Mouse (Mus musculus): ENCODE results near the gene Cfdp1. TPM values are rescaled to one million over a fixed set of nuclear protein-coding genes. Genes with fewer than 3 reads are reported as not detected.

Cfdp1 gene
- polyA plus RNA-seq, 1 experiment from 2014 or later, result 117 TPM

DNA sequence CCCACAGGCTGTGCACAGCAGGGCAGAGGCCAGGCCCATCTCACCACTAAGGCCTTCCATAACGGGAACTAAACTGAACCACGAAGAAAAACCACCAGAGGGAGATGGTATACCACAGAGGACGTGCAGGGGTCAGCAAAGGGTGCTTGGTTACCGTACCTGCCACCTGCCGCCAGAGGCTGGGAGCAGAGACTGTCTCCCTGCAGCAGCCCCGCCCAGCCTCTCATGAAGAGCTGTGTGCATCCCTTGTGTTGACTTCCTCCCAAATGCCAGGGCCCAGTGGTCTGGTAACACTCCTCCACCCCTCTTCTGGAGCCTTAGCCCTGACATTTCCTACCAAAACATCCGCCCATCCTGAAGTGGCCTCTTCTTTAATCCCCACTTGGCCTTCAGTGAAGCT is 114.5 kb downstream of the Cfdp1 start:
- no peak overlapping the region for H3K9ac ChIP-seq
- no peak overlapping the region for H3K4me2 ChIP-seq
- H3K9me3 ChIP-seq (replicated peaks), result no peaks in the 10 kb centered on the region
- no peaks in the 10 kb centered on the region for H3K36me3 ChIP-seq
- no peak overlapping the region for H3K4me3 ChIP-seq
- no peak for ATAC-seq (replicated peaks; ENCODE audit: insufficient number of reproducible peaks, insufficient read depth, low FRiP score, low read depth)
- 54% methylated on average over 7 of the region's 7 CpGs for WGBS
- peaks cover 82% of the 10 kb centered on the region for H3K4me1 ChIP-seq (replicated peaks)
- H3K27ac ChIP-seq, result peak overlapping the region; percentile 38; the same call in 1 of the 2 replicates
- H3K27me3 ChIP-seq, result no peaks in the 10 kb centered on the region

DNA sequence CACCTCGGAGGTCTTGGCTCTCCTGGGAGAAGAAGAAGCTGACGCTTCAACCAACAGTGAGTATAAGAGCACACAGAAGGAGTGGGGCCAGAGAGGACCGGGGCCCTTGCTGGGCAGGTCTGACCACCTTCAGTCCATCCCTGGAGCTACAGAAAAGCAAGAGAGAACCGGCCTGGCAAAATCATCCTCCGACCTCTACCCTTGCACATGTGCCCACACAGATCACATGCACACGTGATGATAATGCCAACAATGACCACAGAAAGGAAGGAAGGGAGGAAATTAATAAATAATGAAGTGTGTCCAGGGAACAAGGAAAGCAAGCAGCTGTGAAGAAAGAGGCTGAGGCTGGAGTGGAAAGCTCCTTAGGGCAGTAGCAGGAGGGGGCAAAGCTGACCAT is 115.2 kb downstream of the Cfdp1 start:
- Histone ChIP-seq H3K9ac (0 out of 2 replicates have a peak overlapping the region, but pooled peaks have one; percentile 1), H3K9me3 (replicated peaks) (no peaks in the 10 kb centered on the region), H3K4me2 (no peak overlapping the region), H3K4me3 (no peak overlapping the region), H3K27ac (peak overlapping the region; percentile 6; the same call in 1 of the 2 replicates), H3K36me3 (no peaks in the 10 kb centered on the region), H3K4me1 (replicated peaks) (peaks cover 82% of the 10 kb centered on the region), H3K27me3 (no peaks in the 10 kb centered on the region)
- 60% methylated on average over 6 of the region's 6 CpGs for WGBS
- no peak for ATAC-seq (replicated peaks; ENCODE audit: insufficient number of reproducible peaks, insufficient read depth, low FRiP score, low read depth)

DNA sequence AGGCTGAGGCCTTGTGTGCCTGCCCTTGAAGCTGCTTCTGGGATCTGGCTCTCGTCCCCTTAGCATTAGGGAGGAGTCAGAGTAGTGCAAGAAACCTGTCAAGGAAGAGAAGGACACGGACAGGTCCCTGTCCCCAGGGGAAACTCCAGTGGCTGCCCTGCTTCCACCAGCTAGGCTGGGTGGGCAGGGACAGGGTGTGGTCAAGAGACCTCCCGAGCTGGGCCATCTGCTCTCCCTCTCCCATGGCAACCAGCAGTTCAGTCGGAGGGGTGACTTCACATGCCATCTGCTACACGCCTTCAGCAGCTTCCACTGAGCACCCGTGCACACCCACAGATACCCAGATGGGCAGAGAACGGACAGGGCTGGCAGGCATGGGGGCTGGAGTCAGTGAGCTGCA is 117.8 kb downstream of the Cfdp1 start:
- Histone ChIP-seq H3K4me3 (no peak overlapping the region), H3K27ac (peak overlapping the region; percentile 92), H3K9me3 (replicated peaks) (no peaks in the 10 kb centered on the region), H3K27me3 (no peaks in the 10 kb centered on the region), H3K4me2 (no peak overlapping the region), H3K9ac (peak overlapping the region; percentile 29; the same call in 1 of the 2 replicates), H3K4me1 (replicated peaks) (peaks cover 82% of the 10 kb centered on the region), H3K36me3 (no peaks in the 10 kb centered on the region)
- WGBS, result 41% methylated on average over 7 of the region's 7 CpGs
- ATAC-seq (replicated peaks; ENCODE audit: insufficient number of reproducible peaks, insufficient read depth, low FRiP score, low read depth), result no peak

DNA sequence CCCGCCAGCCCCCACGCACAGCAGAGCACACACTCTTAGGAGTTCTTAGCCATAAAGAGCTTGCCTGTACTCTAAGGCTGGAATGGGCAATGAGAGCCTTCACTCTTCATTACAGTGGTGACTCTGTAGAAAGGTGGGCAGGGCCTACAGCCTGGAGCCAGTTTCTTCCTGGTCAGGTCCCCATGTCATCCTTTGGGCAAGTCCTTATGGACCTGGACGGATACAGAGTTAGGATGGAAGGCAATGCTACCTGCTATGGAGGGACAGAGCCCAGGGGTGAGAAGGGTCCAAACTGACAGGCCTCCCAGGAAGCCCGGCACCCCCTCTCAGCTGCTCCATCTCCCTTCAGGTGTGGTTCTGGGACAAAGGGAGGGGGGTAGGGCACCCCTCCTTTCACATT is 118.3 kb downstream of the Cfdp1 start:
- peak overlapping the region; percentile 36; the same call in 1 of the 2 replicates for H3K4me2 ChIP-seq
- peak overlapping the region; percentile 92 for H3K27ac ChIP-seq
- no peak overlapping the region for H3K9ac ChIP-seq
- peaks cover 82% of the 10 kb centered on the region for H3K4me1 ChIP-seq (replicated peaks)
- no peak for ATAC-seq (replicated peaks; ENCODE audit: insufficient number of reproducible peaks, insufficient read depth, low FRiP score, low read depth)
- H3K9me3 ChIP-seq (replicated peaks), result no peaks in the 10 kb centered on the region
- H3K36me3 ChIP-seq, result no peaks in the 10 kb centered on the region
- H3K27me3 ChIP-seq, result no peaks in the 10 kb centered on the region
- WGBS, result 66% methylated on average over 4 of the region's 4 CpGs
- no peak overlapping the region for H3K4me3 ChIP-seq

DNA sequence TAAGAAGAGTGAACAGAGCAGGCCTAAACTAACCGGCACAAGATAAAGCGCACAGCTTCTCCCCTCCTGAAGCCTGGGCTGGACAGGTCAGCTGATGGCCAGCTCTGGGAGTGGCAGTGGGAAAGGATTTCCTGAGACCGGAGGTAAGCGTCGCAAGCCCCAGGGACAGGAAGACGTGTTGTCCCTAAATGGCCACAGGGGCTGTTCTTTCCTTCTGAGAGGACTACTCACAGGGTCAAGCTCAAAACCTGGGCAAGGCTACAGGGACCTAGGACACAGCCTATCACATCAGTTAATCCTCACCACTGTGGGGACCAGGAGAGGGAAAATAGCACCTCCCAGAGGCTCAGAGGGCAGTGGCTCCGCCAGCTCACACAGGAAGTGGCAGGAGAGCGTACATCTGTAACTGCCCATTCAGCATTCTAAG is 118.7 kb downstream of the Cfdp1 start:
- Histone ChIP-seq H3K9me3 (replicated peaks) (no peaks in the 10 kb centered on the region), H3K4me1 (replicated peaks) (peaks cover 82% of the 10 kb centered on the region), H3K9ac (peak overlapping the region; percentile 39; the same call in 1 of the 2 replicates), H3K4me3 (no peak overlapping the region), H3K36me3 (no peaks in the 10 kb centered on the region), H3K27me3 (no peaks in the 10 kb centered on the region), H3K4me2 (peak overlapping the region; percentile 36), H3K27ac (peak overlapping the region; percentile 92)
- ATAC-seq (replicated peaks; ENCODE audit: insufficient number of reproducible peaks, insufficient read depth, low FRiP score, low read depth), result no peak
- WGBS, result 41% methylated on average over 8 of the region's 8 CpGs

DNA sequence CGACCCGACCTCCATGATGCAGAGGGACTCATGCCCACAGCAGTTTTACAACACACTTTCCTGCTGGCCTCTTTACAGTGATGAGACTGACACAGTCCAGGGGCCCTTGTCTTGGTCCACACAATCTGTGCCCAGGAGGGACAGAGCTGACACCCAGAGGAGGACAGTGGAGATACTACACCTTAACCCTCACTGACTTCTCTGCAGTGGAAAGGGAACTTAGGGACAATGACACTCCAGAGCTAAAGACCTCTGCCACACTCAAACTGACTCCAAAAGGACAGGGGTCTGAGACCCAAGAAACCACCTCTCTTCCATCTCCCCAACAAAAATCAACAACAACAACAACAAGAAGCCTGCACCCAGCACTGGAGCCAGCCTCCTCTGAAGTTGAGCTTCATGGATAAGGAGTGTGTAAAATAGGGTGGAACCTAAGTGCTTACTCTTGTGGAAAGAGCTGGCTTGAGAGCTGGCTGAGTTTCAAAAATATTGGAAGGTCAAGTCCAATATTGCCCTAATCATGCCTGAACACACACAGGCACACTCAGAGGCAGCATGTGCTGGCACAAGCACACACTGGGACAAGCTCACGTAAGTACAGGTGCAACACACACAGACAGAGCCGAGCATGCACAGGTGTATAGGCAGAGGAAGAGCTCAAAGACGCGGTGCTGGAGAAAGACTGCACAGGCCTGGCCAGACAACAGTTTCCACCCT is 119.7 kb downstream of the Cfdp1 start:
- Histone ChIP-seq H3K9me3 (replicated peaks) (no peaks in the 10 kb centered on the region), H3K9ac (peak overlapping the region; percentile 39; the same call in 1 of the 2 replicates), H3K27me3 (no peaks in the 10 kb centered on the region), H3K4me2 (peak overlapping the region; percentile 89), H3K36me3 (no peaks in the 10 kb centered on the region), H3K27ac (peak overlapping the region; percentile 92), H3K4me1 (replicated peaks) (peaks cover 82% of the 10 kb centered on the region), H3K4me3 (no peak overlapping the region)
- ATAC-seq (replicated peaks; ENCODE audit: insufficient number of reproducible peaks, insufficient read depth, low FRiP score, low read depth), result no peak
- WGBS, result 39% methylated on average over 6 of the region's 6 CpGs

DNA sequence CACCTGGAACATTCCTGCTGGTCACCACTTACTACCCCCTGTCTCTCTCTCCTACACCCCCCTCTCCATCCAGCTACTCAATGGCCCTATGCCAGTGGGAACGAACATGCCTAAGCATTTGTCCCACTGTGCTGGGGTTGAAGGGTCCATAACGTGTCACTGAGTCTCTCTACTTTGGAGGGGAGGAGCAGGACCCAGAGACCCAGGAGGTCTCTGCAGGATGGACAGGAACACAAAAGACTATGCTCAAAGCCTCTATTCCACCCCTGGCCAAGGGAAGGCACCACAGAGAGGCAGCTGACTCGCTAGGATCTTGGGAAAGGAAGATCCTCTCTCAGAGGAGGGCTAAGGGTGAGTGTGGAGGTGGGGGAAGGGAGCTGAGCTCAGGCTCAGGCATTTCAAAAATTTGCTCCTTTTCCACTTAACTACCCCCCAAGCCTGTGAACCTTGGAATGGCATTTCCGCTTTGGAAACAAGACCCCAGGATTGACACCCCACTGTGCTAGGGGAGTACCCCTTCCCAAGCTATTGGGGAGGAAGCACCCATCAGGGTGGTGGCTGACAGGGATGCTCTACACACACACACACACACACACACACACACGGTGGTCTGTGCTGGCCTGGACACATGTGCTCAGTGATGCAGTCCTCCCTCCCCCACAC is 120.4 kb downstream of the Cfdp1 start:
- no peaks in the 10 kb centered on the region for H3K36me3 ChIP-seq
- H3K9me3 ChIP-seq (replicated peaks), result no peaks in the 10 kb centered on the region
- peaks cover 82% of the 10 kb centered on the region for H3K4me1 ChIP-seq (replicated peaks)
- H3K4me2 ChIP-seq, result peak overlapping the region; percentile 89
- peak overlapping the region; percentile 44; the same call in 1 of the 2 replicates for H3K9ac ChIP-seq
- H3K4me3 ChIP-seq, result no peak overlapping the region
- no peaks in the 10 kb centered on the region for H3K27me3 ChIP-seq
- 14% methylated on average over 5 of the region's 5 CpGs for WGBS
- H3K27ac ChIP-seq, result peak overlapping the region; percentile 92
- no peak for ATAC-seq (replicated peaks; ENCODE audit: insufficient number of reproducible peaks, insufficient read depth, low FRiP score, low read depth)

DNA sequence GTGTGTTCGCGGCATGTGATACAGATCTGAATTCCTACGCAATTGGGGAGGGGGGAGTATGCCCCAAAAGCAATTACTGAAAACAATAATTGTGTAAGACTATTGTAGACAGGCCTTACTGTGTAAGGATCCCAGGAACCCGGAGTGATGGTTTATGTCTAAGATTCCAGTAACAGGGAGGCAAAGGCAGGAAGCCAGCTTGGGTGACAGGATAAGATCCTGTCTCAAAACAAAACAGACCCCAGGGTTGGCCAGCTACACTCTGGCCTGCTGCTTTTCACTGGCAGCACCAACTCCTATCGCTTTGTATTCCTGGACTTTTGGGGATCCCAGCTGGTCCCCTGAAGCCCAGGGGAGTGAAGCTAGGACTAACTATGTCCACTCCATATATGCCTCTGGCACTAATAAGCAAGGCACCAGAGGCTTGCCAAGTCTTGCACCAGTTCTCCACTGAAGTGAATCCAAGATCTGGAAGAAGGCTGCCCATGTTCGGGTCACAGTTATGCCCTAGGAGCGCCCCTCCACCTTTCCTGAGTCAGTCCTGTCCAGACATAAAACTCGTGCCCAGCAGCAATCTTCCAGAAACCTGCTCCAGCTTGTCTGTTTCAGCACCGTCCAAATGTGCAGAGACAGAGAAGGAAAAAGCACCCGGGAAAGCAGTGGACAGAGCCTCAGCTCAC is 121.5 kb downstream of the Cfdp1 start:
- Histone ChIP-seq H3K27me3 (no peaks in the 10 kb centered on the region), H3K27ac (peak overlapping the region; percentile 92), H3K9me3 (replicated peaks) (no peaks in the 10 kb centered on the region), H3K4me1 (replicated peaks) (peaks cover 91% of the 10 kb centered on the region), H3K4me3 (peak overlapping the region; percentile 69), H3K36me3 (no peaks in the 10 kb centered on the region), H3K4me2 (peak overlapping the region; percentile 89), H3K9ac (peak overlapping the region; percentile 44)
- WGBS, result 14% methylated on average over 10 of the region's 10 CpGs
- ATAC-seq (replicated peaks; ENCODE audit: insufficient number of reproducible peaks, insufficient read depth, low FRiP score, low read depth), result no peak

DNA sequence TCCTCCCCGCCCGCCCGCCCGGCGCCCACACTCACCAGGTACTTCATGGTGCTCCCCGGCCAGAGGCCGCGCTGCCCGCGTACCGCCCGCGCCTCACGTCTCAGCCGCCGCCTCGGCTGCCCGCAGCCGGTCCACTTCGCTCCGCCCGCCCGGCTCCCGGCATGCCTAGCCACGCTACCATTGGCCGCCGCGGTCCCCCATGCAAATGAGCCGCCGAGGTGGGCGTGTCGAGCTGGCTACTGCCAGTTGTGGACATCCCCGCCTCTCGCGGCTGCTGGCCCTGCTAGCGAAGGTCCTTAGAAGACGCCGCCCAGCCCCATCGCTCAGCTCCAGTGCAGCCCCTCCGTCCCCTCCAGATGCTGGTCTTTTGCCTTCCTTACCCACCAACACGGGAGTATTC is 122.1 kb downstream of the Cfdp1 start:
- WGBS, result under 1% methylated on average over 38 of the region's 41 CpGs
- Histone ChIP-seq H3K9ac (peak overlapping the region; percentile 82), H3K4me3 (peak overlapping the region; percentile 69), H3K27ac (peak overlapping the region; percentile 92), H3K4me1 (replicated peaks) (peaks cover 92% of the 10 kb centered on the region), H3K4me2 (peak overlapping the region; percentile 89), H3K27me3 (no peaks in the 10 kb centered on the region), H3K36me3 (no peaks in the 10 kb centered on the region), H3K9me3 (replicated peaks) (no peaks in the 10 kb centered on the region)
- peak; percentile 90 for ATAC-seq (replicated peaks; ENCODE audit: insufficient number of reproducible peaks, insufficient read depth, low FRiP score, low read depth)

DNA sequence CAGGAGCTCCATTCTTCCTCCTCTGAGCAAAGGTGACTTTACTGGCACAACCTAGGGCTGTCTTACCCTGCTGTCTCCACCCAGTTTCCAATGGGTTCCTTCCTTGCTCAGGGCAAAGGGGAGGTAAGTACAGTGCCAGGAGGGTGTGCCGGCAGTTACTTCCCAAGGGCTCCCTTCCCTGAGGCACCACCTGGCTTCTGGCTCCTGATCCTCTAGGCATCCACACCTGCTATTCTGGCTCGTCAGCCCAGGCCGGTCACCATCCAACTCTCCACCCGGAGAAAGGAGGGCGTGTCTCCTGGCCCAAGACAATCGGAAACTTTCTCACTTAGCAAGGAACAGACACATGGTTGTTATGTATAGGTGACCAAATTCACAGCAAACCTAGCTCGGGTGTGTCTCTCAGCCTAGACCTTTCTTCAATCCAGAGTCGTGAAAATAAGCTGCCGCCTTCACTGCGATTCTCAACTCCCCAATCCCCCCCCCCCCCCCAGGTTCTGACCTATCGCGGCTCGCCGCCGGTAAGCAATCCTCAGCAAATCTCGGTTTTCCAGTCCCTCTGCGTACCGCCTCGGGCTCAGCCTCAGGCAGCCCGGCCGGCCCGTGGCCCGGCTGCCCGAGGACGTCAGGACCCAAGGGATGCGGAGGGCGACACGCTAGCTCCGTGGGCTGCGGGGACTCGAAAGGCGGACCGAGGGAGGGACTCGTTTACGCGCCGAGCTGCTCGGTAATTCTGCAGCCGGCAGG is 122.7 kb downstream of the Cfdp1 start:
- ATAC-seq (replicated peaks; ENCODE audit: insufficient number of reproducible peaks, insufficient read depth, low FRiP score, low read depth), result peak; percentile 9; the same call in 1 of the 2 replicates
- WGBS, result under 1% methylated on average over 39 of the region's 39 CpGs
- H3K9ac ChIP-seq, result peak overlapping the region; percentile 82
- H3K4me3 ChIP-seq, result peak overlapping the region; percentile 69
- H3K27me3 ChIP-seq, result no peaks in the 10 kb centered on the region
- no peaks in the 10 kb centered on the region for H3K9me3 ChIP-seq (replicated peaks)
- peak overlapping the region; percentile 89 for H3K4me2 ChIP-seq
- peak overlapping the region; percentile 92 for H3K27ac ChIP-seq
- H3K36me3 ChIP-seq, result no peaks in the 10 kb centered on the region
- peaks cover 92% of the 10 kb centered on the region for H3K4me1 ChIP-seq (replicated peaks)

Measured in heart, embryonic 15.5 days (tissue).